26 mouse cellular contexts compared by ENCODE assay signal in genomic region chr3:83640433-83640832, GRCm38 (mm10).
DNase-seq lines count a peak whose midpoint lies in the region; ATAC-seq and TF ChIP-seq lines count a peak whose summit lies in the region.
"Had no signal": no experiment of that assay in that cellular context is flagged by ENCODE, and none has a peak within 500 bp of the region (broad histone marks: within the 10 kb centered on the region; RNA-seq: fewer than 3 reads in every experiment).

No protein-coding gene starts in this region.

- peak; percentile 76; the same call in 1 of the 2 replicates for ATAC-seq in limb, embryonic 13.5 days (ENCODE audit: low FRiP score, low read depth)
- ATAC-seq: activated CD4-positive, CD25-positive, alpha-beta regulatory T cell, adult 4 months; CD4-positive, CD25-positive, alpha-beta regulatory T cell, adult 4 months; forebrain, embryonic 13.5 days; forebrain, embryonic 15.5 days; Patski had no signal

- intact Hi-C loops in heart, postnatal 14 days (cut with DNase I) = no loop called here

- peak; percentile 23 for DNase-seq in heart, adult 11 months
- no peak for DNase-seq in heart, postnatal 14 days
- peak; percentile 5 for DNase-seq in brain, embryonic 14.5 days (ENCODE audit: low read depth)
- DNase-seq in large intestine, adult 2 months (ENCODE audit: low read depth, low spot score) = peak; percentile 6
- DNase-seq in right cerebral cortex, postnatal 36 days (ENCODE audit: low spot score in 2 of 2) = no peak
- no peak for DNase-seq in left cerebral cortex, adult 9 months (ENCODE audit: low spot score in 2 of 2)
- no peak for DNase-seq in kidney, postnatal 10 days
- DNase-seq: adrenal gland, adult 8-10 months; adrenal gland, postnatal 14 days; adrenal gland, postnatal 36 days; B cell, adult 2 months; cerebellum, adult 11 months; cerebellum, adult 18-20 months; cerebellum, adult 8-10 months; cerebellum, adult 9-11 months; cerebellum, postnatal 25 days had no signal

- no peaks in the 10 kb centered on the region for H3K36me3 ChIP-seq in limb, embryonic 13.5 days
- H3K36me3 ChIP-seq: embryonic facial prominence, embryonic 10.5 days; embryonic facial prominence, embryonic 12.5 days; forebrain, embryonic 15.5 days; G1E had no signal

- no peak overlapping the region for H3K4me2 ChIP-seq in limb, embryonic 13.5 days (replicated peaks)
- H3K4me2 ChIP-seq: embryonic facial prominence, embryonic 12.5 days; forebrain, embryonic 13.5 days; forebrain, embryonic 15.5 days had no signal

- WGBS in large intestine, adult 2 months = 40% methylated on average over 4 of the region's 4 CpGs
- WGBS in limb, embryonic 13.5 days = 14% methylated on average over 4 of the region's 4 CpGs

- no peak overlapping the region for H3K9ac ChIP-seq in limb, embryonic 13.5 days
- H3K9ac ChIP-seq: embryonic facial prominence, embryonic 12.5 days; forebrain, embryonic 13.5 days; forebrain, embryonic 15.5 days had no signal

- 0 out of 2 replicates have a peak, but pooled peaks cover 4% of the 10 kb centered on the region for H3K4me1 ChIP-seq in limb, embryonic 13.5 days
- H3K4me1 ChIP-seq: embryonic facial prominence, embryonic 10.5 days; embryonic facial prominence, embryonic 12.5 days; forebrain, embryonic 13.5 days; forebrain, embryonic 15.5 days had no signal

- TF ChIP-seq POLR2A in brain, embryonic 14.5 days (IDR thresholded peaks at IDR 0.05; ENCODE audit: borderline replicate concordance, extremely low read depth, insufficient read depth, insufficient read length, poor library complexity, severe bottlenecking) = no peak

- H3K27me3 ChIP-seq in limb, embryonic 13.5 days = no peaks in the 10 kb centered on the region
- H3K27me3 ChIP-seq: CH12.LX; embryonic facial prominence, embryonic 12.5 days; forebrain, embryonic 13.5 days; forebrain, embryonic 15.5 days had no signal

- no peak overlapping the region for H3K4me3 ChIP-seq in limb, embryonic 13.5 days
- H3K4me3 ChIP-seq: embryonic facial prominence, embryonic 10.5 days; embryonic facial prominence, embryonic 12.5 days; forebrain, embryonic 13.5 days; forebrain, embryonic 15.5 days had no signal

- H3K27ac ChIP-seq in limb, embryonic 13.5 days = no peak overlapping the region
- H3K27ac ChIP-seq: embryonic facial prominence, embryonic 10.5 days; embryonic facial prominence, embryonic 12.5 days; forebrain, embryonic 13.5 days; forebrain, embryonic 15.5 days had no signal

- TF ChIP-seq CTCF in brain, embryonic 14.5 days (IDR thresholded peaks at IDR 0.05; ENCODE audit: borderline replicate concordance, extremely low read depth, insufficient read depth, insufficient read length) = no peak

- H3K9me3 ChIP-seq in limb, embryonic 13.5 days = no peaks in the 10 kb centered on the region
- H3K9me3 ChIP-seq: embryonic facial prominence, embryonic 10.5 days; embryonic facial prominence, embryonic 12.5 days; forebrain, embryonic 13.5 days; forebrain, embryonic 15.5 days; G1E had no signal

Comparison
In these comparisons a context has a peak if more than half of its experiments do, and no peak if none do; other contexts are left out.
1. DNase-seq: peak in heart, adult 11 months (single experiment), brain, embryonic 14.5 days (single experiment) and large intestine, adult 2 months (single experiment); none in heart, postnatal 14 days (0 of 2), right cerebral cortex, postnatal 36 days (0 of 2), left cerebral cortex, adult 9 months (0 of 2) and kidney, postnatal 10 days (single experiment).